9 mouse cellular contexts compared by ENCODE assay signal in the genomic region with DNA sequence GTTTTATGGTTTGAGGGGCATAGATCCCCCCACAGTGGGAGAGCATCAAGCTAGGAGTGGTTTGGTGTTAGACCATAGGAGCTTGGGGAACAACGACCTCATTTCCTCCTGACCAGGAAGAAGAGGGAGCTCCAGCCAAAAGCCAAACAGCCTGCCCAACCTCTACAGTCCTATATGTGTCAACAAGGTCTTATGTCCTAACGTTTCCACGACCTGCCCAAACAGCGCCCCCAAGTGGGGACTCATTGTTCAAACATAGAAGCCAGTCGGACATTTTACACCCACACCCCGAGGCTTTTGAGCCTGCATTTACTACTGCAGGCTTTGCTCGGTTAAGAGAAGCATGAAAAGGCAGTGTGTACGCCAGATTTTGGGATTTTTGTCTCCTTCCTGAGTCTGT.
DNase-seq lines count a peak whose midpoint lies in the region; ATAC-seq and TF ChIP-seq lines count a peak whose summit lies in the region.
"Had no signal": no experiment of that assay in that cellular context is flagged by ENCODE, and none has a peak within 500 bp of the region (broad histone marks: within the 10 kb centered on the region; RNA-seq: fewer than 3 reads in every experiment).

No protein-coding gene starts in this region.

- H3K4me3 ChIP-seq in forebrain, embryonic 11.5 days (ENCODE audit: low read depth, low read length), result no peak overlapping the region
- no peak overlapping the region for H3K4me3 ChIP-seq in forebrain, embryonic 14.5 days (ENCODE audit: low read depth, low read length)
- H3K4me3 ChIP-seq in midbrain, embryonic 11.5 days (ENCODE audit: low read depth, low read length), result no peak overlapping the region
- H3K4me3 ChIP-seq in midbrain, embryonic 16.5 days (ENCODE audit: low read depth, low read length), result no peak overlapping the region
- H3K4me3 ChIP-seq in stomach, postnatal 0 days (ENCODE audit: low read depth, low read length), result no peak overlapping the region

- TF ChIP-seq CTCF in stomach, postnatal 0 days (IDR thresholded peaks at IDR 0.05; ENCODE audit: low read depth), result peak; percentile 59

- DNase-seq in forebrain, embryonic 11.5 days (ENCODE audit: low spot score), result peak; percentile 61
- DNase-seq in forebrain, embryonic 14.5 days (ENCODE audit: low spot score), result no peak
- DNase-seq in midbrain, embryonic 11.5 days (ENCODE audit: low spot score, missing footprints), result peak; percentile 87
- DNase-seq in forelimb bud, embryonic 11.5 days (ENCODE audit: low read depth, low spot score), result peak; percentile 24
- DNase-seq in stomach, postnatal 0 days (ENCODE audit: low spot score), result peak; percentile 39
- no peak for DNase-seq in urinary bladder, adult 2 months (ENCODE audit: low spot score)
- no peak for DNase-seq in right cerebral cortex, postnatal 36 days (ENCODE audit: low spot score in 2 of 2)

- no peak overlapping the region for H3K4me2 ChIP-seq in forebrain, embryonic 11.5 days (ENCODE audit: low read depth, low read length, severe bottlenecking)
- H3K4me2 ChIP-seq in forebrain, embryonic 14.5 days (ENCODE audit: low read length), result no peak overlapping the region
- no peak overlapping the region for H3K4me2 ChIP-seq in midbrain, embryonic 11.5 days
- H3K4me2 ChIP-seq in midbrain, embryonic 16.5 days (ENCODE audit: low read length), result no peak overlapping the region
- H3K4me2 ChIP-seq in stomach, postnatal 0 days (replicated peaks; ENCODE audit: low read depth), result no peak overlapping the region

- no peaks in the 10 kb centered on the region for H3K9me3 ChIP-seq in forebrain, embryonic 11.5 days (ENCODE audit: control insufficient read depth, low read length)
- no peaks in the 10 kb centered on the region for H3K9me3 ChIP-seq in forebrain, embryonic 14.5 days (replicated peaks; ENCODE audit: control insufficient read depth, low read length)
- H3K9me3 ChIP-seq in midbrain, embryonic 11.5 days (ENCODE audit: control insufficient read depth, low read length), result no peaks in the 10 kb centered on the region
- no peaks in the 10 kb centered on the region for H3K9me3 ChIP-seq in midbrain, embryonic 16.5 days (replicated peaks; ENCODE audit: control insufficient read depth, low read length, poor library complexity, severe bottlenecking)
- no peaks in the 10 kb centered on the region for H3K9me3 ChIP-seq in stomach, postnatal 0 days (ENCODE audit: control insufficient read depth, low read length)

- no peak for TF ChIP-seq EP300 in stomach, postnatal 0 days (optimal IDR thresholded peaks at IDR 0.05)

- H3K27me3 ChIP-seq in forebrain, embryonic 11.5 days (ENCODE audit: control insufficient read depth, insufficient read depth, low read length), result no peaks in the 10 kb centered on the region
- H3K27me3 ChIP-seq in forebrain, embryonic 14.5 days (replicated peaks; ENCODE audit: control insufficient read depth, insufficient read depth, low read length), result no peaks in the 10 kb centered on the region
- no peaks in the 10 kb centered on the region for H3K27me3 ChIP-seq in midbrain, embryonic 11.5 days (ENCODE audit: control insufficient read depth, insufficient read depth, low read length)
- H3K27me3 ChIP-seq in midbrain, embryonic 16.5 days (ENCODE audit: control insufficient read depth, insufficient read depth, low read depth, low read length), result no peaks in the 10 kb centered on the region
- H3K27me3 ChIP-seq in stomach, postnatal 0 days (ENCODE audit: control insufficient read depth, insufficient read depth, low read length), result no peaks in the 10 kb centered on the region
- H3K27me3 ChIP-seq: CH12.LX had no signal

- WGBS in forebrain, embryonic 11.5 days, result 49% methylated on average over 8 of the region's 8 CpGs
- 49% methylated on average over 8 of the region's 8 CpGs for WGBS in forebrain, embryonic 14.5 days
- 50% methylated on average over 8 of the region's 8 CpGs for WGBS in midbrain, embryonic 11.5 days
- WGBS in midbrain, embryonic 16.5 days, result 54% methylated on average over 8 of the region's 8 CpGs
- WGBS in stomach, postnatal 0 days, result 49% methylated on average over 8 of the region's 8 CpGs

- no peaks in the 10 kb centered on the region for H3K36me3 ChIP-seq in forebrain, embryonic 11.5 days (ENCODE audit: control insufficient read depth, insufficient read depth, low read length)
- no peaks in the 10 kb centered on the region for H3K36me3 ChIP-seq in forebrain, embryonic 14.5 days (ENCODE audit: control insufficient read depth, insufficient read depth, low read length)
- no peaks in the 10 kb centered on the region for H3K36me3 ChIP-seq in midbrain, embryonic 11.5 days (ENCODE audit: control insufficient read depth, insufficient read depth, low read length)
- no peaks in the 10 kb centered on the region for H3K36me3 ChIP-seq in midbrain, embryonic 16.5 days (ENCODE audit: control insufficient read depth, insufficient read depth, low read length)
- H3K36me3 ChIP-seq in stomach, postnatal 0 days (ENCODE audit: control insufficient read depth, insufficient read depth, low read length), result no peaks in the 10 kb centered on the region

- H3K4me1 ChIP-seq in forebrain, embryonic 11.5 days (replicated peaks; ENCODE audit: control insufficient read depth, insufficient read depth, low read length), result no peaks in the 10 kb centered on the region
- H3K4me1 ChIP-seq in forebrain, embryonic 14.5 days (ENCODE audit: control insufficient read depth, insufficient read depth, low read length), result no peaks in the 10 kb centered on the region
- H3K4me1 ChIP-seq in midbrain, embryonic 11.5 days (ENCODE audit: control insufficient read depth, insufficient read depth, low read length), result no peaks in the 10 kb centered on the region
- no peaks in the 10 kb centered on the region for H3K4me1 ChIP-seq in midbrain, embryonic 16.5 days (ENCODE audit: control insufficient read depth, insufficient read depth, low read length)
- no peaks in the 10 kb centered on the region for H3K4me1 ChIP-seq in stomach, postnatal 0 days (replicated peaks; ENCODE audit: control insufficient read depth, insufficient read depth)

- H3K27ac ChIP-seq in forebrain, embryonic 11.5 days (ENCODE audit: low read depth, low read length), result no peak overlapping the region
- no peak overlapping the region for H3K27ac ChIP-seq in forebrain, embryonic 14.5 days (ENCODE audit: low read depth, low read length)
- no peak overlapping the region for H3K27ac ChIP-seq in midbrain, embryonic 11.5 days (ENCODE audit: low read depth, low read length)
- no peak overlapping the region for H3K27ac ChIP-seq in midbrain, embryonic 16.5 days (ENCODE audit: low read length)
- no peak overlapping the region for H3K27ac ChIP-seq in stomach, postnatal 0 days (replicated peaks)

- no peak for ATAC-seq in forebrain, embryonic 11.5 days (replicated peaks; ENCODE audit: low FRiP score)
- no peak for ATAC-seq in forebrain, embryonic 14.5 days
- ATAC-seq in midbrain, embryonic 11.5 days (ENCODE audit: low FRiP score), result no peak
- no peak for ATAC-seq in midbrain, embryonic 16.5 days
- ATAC-seq in stomach, postnatal 0 days (ENCODE audit: low FRiP score, low TSS enrichment), result no peak

- H3K9ac ChIP-seq in forebrain, embryonic 11.5 days (ENCODE audit: low read length), result no peak overlapping the region
- no peak overlapping the region for H3K9ac ChIP-seq in forebrain, embryonic 14.5 days (ENCODE audit: low read length)
- no peak overlapping the region for H3K9ac ChIP-seq in midbrain, embryonic 11.5 days (ENCODE audit: low read length)
- H3K9ac ChIP-seq in midbrain, embryonic 16.5 days (ENCODE audit: low read depth, low read length), result no peak overlapping the region
- no peak overlapping the region for H3K9ac ChIP-seq in stomach, postnatal 0 days (ENCODE audit: low read length)

Comparison
In these comparisons a context has a peak if more than half of its experiments do, and no peak if none do; other contexts are left out.
1. DNase-seq: peak in forebrain, embryonic 11.5 days (single experiment), midbrain, embryonic 11.5 days (single experiment), forelimb bud, embryonic 11.5 days (single experiment) and stomach, postnatal 0 days (single experiment); none in forebrain, embryonic 14.5 days (single experiment), urinary bladder, adult 2 months (single experiment) and right cerebral cortex, postnatal 36 days (0 of 2).